Comparison of ENCODE assay signal across 9 mouse cellular contexts in the genomic region with DNA sequence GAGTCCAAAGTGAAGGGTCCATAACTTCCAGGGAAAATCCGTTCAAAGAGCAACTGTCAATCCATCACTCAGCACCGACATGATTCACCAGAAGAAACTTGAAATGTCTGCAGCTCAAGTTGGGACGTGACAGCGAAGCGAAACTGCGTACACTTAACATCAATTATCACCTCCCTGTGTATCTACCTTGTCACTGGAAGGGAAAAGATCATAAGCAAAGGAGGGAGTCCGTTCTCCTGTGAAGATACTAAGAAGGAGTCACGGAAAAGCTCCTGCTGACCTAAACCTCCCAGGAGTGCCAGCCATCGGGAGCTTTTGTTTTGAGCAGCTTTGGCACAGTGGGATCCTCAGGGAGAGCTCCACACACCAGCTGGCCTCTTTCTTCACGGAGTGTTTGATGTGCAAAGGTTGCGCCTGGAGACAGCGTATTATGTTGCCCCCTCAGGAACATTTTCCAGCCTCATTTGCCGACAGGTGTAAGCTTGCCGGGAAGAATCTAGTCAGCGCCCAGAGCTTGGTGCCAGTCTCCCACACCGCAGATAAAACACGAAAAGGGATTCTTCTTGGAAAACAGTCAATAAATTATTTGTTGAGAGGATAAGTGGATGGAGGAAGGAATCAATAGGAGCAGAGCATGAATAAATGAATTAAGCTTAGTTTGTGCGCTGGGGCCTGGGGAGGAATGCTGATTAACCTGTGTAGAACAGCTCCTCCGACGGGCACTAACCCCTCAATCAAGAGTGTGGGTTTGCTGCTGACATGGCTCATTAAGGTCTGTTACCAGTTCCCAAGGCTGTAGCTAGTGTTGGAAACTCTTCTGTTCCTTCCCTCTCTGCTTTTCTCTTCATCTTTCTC.
DNase-seq lines count a peak whose midpoint lies in the region; ATAC-seq and TF ChIP-seq lines count a peak whose summit lies in the region.
"Had no signal": no experiment of that assay in that cellular context is flagged by ENCODE, and none has a peak within 500 bp of the region (broad histone marks: within the 10 kb centered on the region; RNA-seq: fewer than 3 reads in every experiment).

No protein-coding gene starts in this region.

- H3K27me3 ChIP-seq in intestine, embryonic 15.5 days (replicated peaks) = no peaks in the 10 kb centered on the region
- H3K27me3 ChIP-seq in neural tube, embryonic 14.5 days (ENCODE audit: control insufficient read depth, insufficient read depth, low read length) = no peaks in the 10 kb centered on the region
- H3K27me3 ChIP-seq: megakaryocyte, embryonic 14.5 days had no signal

- H3K27ac ChIP-seq in layer of hippocampus, adult 2 months = no peak overlapping the region
- H3K27ac ChIP-seq in intestine, embryonic 15.5 days = no peak overlapping the region
- no peak overlapping the region for H3K27ac ChIP-seq in neural tube, embryonic 14.5 days (ENCODE audit: low read depth, low read length)

- no peak for TF ChIP-seq CTCF in layer of hippocampus, adult 2 months (conservative IDR thresholded peaks at IDR 0.05)

- no peak for DNase-seq in layer of hippocampus, adult 2 months (ENCODE audit: low spot score in 2 of 2)
- no peak for DNase-seq in layer of hippocampus, postnatal 36 days
- DNase-seq in embryo, embryonic 11.5 days (ENCODE audit: low read depth, low spot score) = peak; percentile 1
- no peak for DNase-seq in lung, postnatal 14 days
- no peak for DNase-seq in urinary bladder, postnatal 14 days (ENCODE audit: low spot score)
- DNase-seq in T-cell, adult 2 months (ENCODE audit: low spot score) = no peak

- H3K9me3 ChIP-seq in intestine, embryonic 15.5 days = no peaks in the 10 kb centered on the region
- H3K9me3 ChIP-seq in neural tube, embryonic 14.5 days (ENCODE audit: control insufficient read depth, low read length) = no peaks in the 10 kb centered on the region
- H3K9me3 ChIP-seq: megakaryocyte, embryonic 14.5 days had no signal

- peak overlapping the region; percentile 43 for H3K4me2 ChIP-seq in intestine, embryonic 15.5 days (replicated peaks)
- peak overlapping the region; percentile 42 for H3K4me2 ChIP-seq in neural tube, embryonic 14.5 days (ENCODE audit: low read depth, low read length)

- ATAC-seq in intestine, embryonic 15.5 days = no peak
- peak; percentile 89 for ATAC-seq in neural tube, embryonic 14.5 days (ENCODE audit: low read depth)

- H3K36me3 ChIP-seq in intestine, embryonic 15.5 days = no peaks in the 10 kb centered on the region
- H3K36me3 ChIP-seq in neural tube, embryonic 14.5 days (ENCODE audit: control insufficient read depth, insufficient read depth, low read length) = no peaks in the 10 kb centered on the region

- peak overlapping the region; percentile 26; the same call in 1 of the 2 replicates for H3K4me3 ChIP-seq in layer of hippocampus, adult 2 months
- H3K4me3 ChIP-seq in intestine, embryonic 15.5 days (replicated peaks) = no peak overlapping the region
- peak overlapping the region; percentile 12 for H3K4me3 ChIP-seq in neural tube, embryonic 14.5 days (ENCODE audit: low read depth, low read length)
- H3K4me3 ChIP-seq: megakaryocyte, embryonic 14.5 days had no signal

- 9% methylated on average over 20 of the region's 20 CpGs for WGBS in intestine, embryonic 15.5 days
- 3% methylated on average over 20 of the region's 20 CpGs for WGBS in neural tube, embryonic 14.5 days

- no peaks in the 10 kb centered on the region; the same call in 1 of the 2 replicates for H3K4me1 ChIP-seq in intestine, embryonic 15.5 days (replicated peaks)
- H3K4me1 ChIP-seq in neural tube, embryonic 14.5 days (ENCODE audit: control insufficient read depth, insufficient read depth, low read length) = peaks cover 5% of the 10 kb centered on the region; the same call in 1 of the 2 replicates
- H3K4me1 ChIP-seq: megakaryocyte, embryonic 14.5 days had no signal

- no peak overlapping the region for H3K9ac ChIP-seq in intestine, embryonic 15.5 days
- H3K9ac ChIP-seq in neural tube, embryonic 14.5 days (replicated peaks; ENCODE audit: low read depth, low read length) = no peak overlapping the region
